Mouse (Mus musculus): ENCODE data around the gene Zbtb32. TPM values are rescaled to one million over a fixed set of nuclear protein-coding genes. Genes with fewer than 3 reads are reported as not detected.
A peak's percentile ranks its signal among the peaks of the same experiment; 100 is the strongest.

Zbtb32 gene
- polyA plus RNA-seq, 1 experiment = 10.2 TPM

DNA sequence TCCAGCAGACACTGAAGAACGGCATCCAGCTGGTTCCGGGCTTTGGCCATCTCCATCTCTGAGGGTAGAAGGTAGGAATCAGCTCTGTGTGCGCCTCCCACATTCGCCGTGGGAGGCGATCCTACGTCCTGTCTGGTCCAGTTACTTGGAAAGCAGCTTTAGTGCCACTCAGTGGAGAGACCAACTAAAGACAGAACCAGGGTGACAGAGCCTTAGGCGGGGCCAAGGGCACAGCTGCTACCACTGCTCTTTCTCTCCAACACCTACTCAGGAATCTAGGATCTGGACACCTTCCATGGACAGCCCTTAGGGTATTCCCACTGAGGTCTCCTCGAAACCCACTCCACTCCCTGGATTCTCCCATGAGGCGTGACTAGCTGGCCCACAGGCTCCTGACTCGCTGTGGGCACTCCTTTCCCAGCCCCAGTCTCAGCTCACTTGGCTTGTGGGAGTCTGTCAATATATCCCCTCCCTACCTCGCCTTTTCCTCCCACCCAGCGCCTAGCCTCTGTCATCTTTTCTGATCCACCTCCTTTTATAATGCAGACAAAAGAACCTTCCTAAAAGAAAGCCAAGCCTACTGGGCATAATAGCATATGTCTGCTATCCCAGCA lies 40.7 kb downstream of the Zbtb32 start:
- H3K36me3 ChIP-seq (ENCODE audit: control insufficient read depth, insufficient read depth, low read length) = peaks cover 19% of the 10 kb centered on the region
- no peak overlapping the region for H3K4me3 ChIP-seq (ENCODE audit: extremely low read depth, insufficient read depth, insufficient read length)

DNA sequence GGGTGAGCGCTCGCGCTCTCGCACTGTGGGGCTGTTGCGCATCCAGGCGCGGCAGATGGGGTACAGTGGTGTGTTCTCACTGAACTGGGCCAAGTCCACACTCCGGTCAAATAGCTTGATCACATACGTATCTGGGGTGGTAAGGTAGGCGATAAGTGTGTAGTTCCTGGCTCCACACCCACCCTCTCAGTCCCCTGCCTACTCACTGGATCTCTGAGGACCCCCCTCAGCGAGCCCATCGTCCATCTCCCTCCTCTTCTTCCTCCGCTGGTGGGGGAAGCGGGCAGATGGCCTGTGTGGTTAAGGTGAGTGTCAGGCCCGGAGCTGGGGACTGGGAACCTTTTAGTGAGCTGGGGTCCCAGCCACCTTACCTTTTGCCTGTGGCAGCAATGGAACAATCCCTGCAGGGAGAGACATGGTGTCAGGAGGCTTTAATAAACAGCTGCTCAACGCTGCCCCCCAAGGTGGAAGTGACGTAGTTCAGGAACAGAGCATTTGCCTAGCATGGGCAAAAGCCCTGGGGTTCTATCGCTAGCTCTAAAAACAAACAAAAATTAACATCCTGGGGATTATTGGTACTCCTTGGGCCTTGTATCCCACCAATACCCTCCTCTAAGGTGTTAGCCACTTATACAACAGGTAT lies 41.7 kb downstream of the Zbtb32 start:
- Histone ChIP-seq H3K27me3 (ENCODE audit: control insufficient read depth, insufficient read depth, low read length) (no peaks in the 10 kb centered on the region), H3K27ac (ENCODE audit: insufficient read depth, low read length) (no peak overlapping the region), H3K36me3 (ENCODE audit: control insufficient read depth, insufficient read depth, low read length) (peaks cover 19% of the 10 kb centered on the region), H3K4me1 (ENCODE audit: control insufficient read depth, insufficient read depth, insufficient read length) (peaks cover 9% of the 10 kb centered on the region), H3K4me3 (ENCODE audit: extremely low read depth, insufficient read depth, insufficient read length) (no peak overlapping the region)
- TF ChIP-seq CTCF (IDR thresholded peaks at IDR 0.05; ENCODE audit: extremely low read depth, insufficient read depth, insufficient read length, insufficient replicate concordance) (no peak), POLR2A (IDR thresholded peaks at IDR 0.05; ENCODE audit: low read depth, low read length) (no peak)
- 95% methylated on average over 18 of the region's 18 CpGs for WGBS
- no peak for DNase-seq (ENCODE audit: low read depth in 1 of 2, low spot score in 2 of 2)

More for the DNA sequence above, 40.7 kb downstream of the Zbtb32 start:
- Histone ChIP-seq H3K27ac (ENCODE audit: insufficient read depth, low read length) (no peak overlapping the region), H3K4me1 (ENCODE audit: control insufficient read depth, insufficient read depth, insufficient read length) (peaks cover 9% of the 10 kb centered on the region), H3K27me3 (ENCODE audit: control insufficient read depth, insufficient read depth, low read length) (no peaks in the 10 kb centered on the region)
- TF ChIP-seq POLR2A (IDR thresholded peaks at IDR 0.05; ENCODE audit: low read depth, low read length) (no peak), CTCF (IDR thresholded peaks at IDR 0.05; ENCODE audit: extremely low read depth, insufficient read depth, insufficient read length, insufficient replicate concordance) (no peak)
- 93% methylated on average over 13 of the region's 13 CpGs for WGBS
- DNase-seq (ENCODE audit: low read depth in 1 of 2, low spot score in 2 of 2) = no peak

DNA sequence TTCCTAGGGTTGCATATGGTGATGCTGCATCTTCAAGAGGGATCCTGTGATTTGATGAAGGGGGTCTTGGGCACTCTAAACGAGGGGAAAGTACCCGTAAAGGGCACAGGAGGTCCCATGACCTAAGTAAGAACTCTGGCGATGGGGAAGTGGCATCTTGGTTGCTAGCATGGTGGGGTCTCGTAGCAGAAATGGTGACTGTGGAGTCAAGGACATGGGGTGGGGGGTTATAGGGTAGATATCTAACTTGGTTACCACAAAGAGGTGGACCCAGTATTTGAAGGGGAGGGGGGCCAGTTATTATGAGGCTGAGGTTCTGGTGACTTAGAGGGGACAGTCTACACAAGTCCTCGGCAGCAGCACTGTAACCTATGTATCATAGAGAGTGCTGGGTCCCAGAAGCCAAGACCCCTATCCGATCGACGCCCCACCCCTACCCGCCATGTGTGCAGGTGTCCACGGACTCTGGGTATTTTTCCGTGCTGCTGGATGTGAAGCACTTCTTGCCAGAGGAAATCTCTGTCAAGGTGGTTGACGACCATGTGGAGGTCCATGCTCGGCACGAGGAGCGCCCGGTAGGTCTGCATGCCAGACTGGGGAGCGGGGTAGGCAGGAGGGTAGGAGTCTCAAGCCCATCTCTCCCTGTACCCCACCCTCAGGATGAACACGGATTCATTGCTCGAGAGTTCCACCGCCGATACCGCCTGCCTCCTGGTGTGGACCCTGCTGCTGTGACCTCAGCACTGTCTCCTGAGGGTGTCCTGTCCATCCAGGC lies 44.7 kb downstream of the Zbtb32 start:
- no peaks in the 10 kb centered on the region for H3K27me3 ChIP-seq (ENCODE audit: control insufficient read depth, insufficient read depth, low read length)
- TF ChIP-seq POLR2A (IDR thresholded peaks at IDR 0.05; ENCODE audit: low read depth, low read length) = no peak
- TF ChIP-seq CTCF (IDR thresholded peaks at IDR 0.05; ENCODE audit: extremely low read depth, insufficient read depth, insufficient read length, insufficient replicate concordance) = no peak
- no peak overlapping the region for H3K4me3 ChIP-seq (ENCODE audit: extremely low read depth, insufficient read depth, insufficient read length)
- peaks cover 19% of the 10 kb centered on the region for H3K36me3 ChIP-seq (ENCODE audit: control insufficient read depth, insufficient read depth, low read length)
- no peak overlapping the region for H3K27ac ChIP-seq (ENCODE audit: insufficient read depth, low read length)
- 84% methylated on average over 22 of the region's 22 CpGs for WGBS
- DNase-seq (ENCODE audit: low read depth in 1 of 2, low spot score in 2 of 2) = no peak
- H3K4me1 ChIP-seq (ENCODE audit: control insufficient read depth, insufficient read depth, insufficient read length) = peaks cover 9% of the 10 kb centered on the region

DNA sequence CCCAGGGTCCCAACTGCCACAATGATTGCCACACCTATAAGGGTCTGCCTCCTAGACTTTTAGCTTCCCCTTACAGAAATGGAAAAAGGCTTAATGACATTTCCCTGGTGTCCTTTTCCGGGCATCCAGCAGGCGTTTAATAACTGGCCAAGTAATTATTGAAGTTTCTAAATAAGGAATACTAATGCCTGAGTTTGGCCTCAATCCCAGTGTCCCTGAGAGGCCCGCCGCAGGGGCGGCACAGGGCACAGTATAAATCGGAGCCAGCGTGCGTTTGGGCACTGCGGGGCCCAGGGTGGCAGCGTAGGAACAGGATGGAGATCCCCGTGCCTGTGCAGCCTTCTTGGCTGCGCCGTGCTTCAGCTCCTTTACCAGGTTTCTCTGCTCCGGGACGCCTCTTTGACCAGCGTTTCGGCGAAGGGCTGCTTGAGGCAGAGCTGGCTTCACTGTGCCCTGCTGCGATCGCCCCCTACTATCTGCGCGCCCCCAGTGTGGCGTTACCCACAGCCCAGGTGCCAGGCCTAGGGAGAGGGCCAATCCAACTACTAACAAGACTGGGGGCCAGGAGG lies 45.6 kb downstream of the Zbtb32 start:
- Histone ChIP-seq H3K27me3 (ENCODE audit: control insufficient read depth, insufficient read depth, low read length) (no peaks in the 10 kb centered on the region), H3K27ac (ENCODE audit: insufficient read depth, low read length) (peak overlapping the region; percentile 81), H3K4me1 (ENCODE audit: control insufficient read depth, insufficient read depth, insufficient read length) (peaks cover 5% of the 10 kb centered on the region), H3K4me3 (ENCODE audit: extremely low read depth, insufficient read depth, insufficient read length) (peak overlapping the region; percentile 77), H3K36me3 (ENCODE audit: control insufficient read depth, insufficient read depth, low read length) (peaks cover 19% of the 10 kb centered on the region)
- no peak for TF ChIP-seq POLR2A (IDR thresholded peaks at IDR 0.05; ENCODE audit: low read depth, low read length)
- no peak for TF ChIP-seq CTCF (IDR thresholded peaks at IDR 0.05; ENCODE audit: extremely low read depth, insufficient read depth, insufficient read length, insufficient replicate concordance)
- no peak for DNase-seq (ENCODE audit: low read depth in 1 of 2, low spot score in 2 of 2)
- 6% methylated on average over 23 of the region's 23 CpGs for WGBS

DNA sequence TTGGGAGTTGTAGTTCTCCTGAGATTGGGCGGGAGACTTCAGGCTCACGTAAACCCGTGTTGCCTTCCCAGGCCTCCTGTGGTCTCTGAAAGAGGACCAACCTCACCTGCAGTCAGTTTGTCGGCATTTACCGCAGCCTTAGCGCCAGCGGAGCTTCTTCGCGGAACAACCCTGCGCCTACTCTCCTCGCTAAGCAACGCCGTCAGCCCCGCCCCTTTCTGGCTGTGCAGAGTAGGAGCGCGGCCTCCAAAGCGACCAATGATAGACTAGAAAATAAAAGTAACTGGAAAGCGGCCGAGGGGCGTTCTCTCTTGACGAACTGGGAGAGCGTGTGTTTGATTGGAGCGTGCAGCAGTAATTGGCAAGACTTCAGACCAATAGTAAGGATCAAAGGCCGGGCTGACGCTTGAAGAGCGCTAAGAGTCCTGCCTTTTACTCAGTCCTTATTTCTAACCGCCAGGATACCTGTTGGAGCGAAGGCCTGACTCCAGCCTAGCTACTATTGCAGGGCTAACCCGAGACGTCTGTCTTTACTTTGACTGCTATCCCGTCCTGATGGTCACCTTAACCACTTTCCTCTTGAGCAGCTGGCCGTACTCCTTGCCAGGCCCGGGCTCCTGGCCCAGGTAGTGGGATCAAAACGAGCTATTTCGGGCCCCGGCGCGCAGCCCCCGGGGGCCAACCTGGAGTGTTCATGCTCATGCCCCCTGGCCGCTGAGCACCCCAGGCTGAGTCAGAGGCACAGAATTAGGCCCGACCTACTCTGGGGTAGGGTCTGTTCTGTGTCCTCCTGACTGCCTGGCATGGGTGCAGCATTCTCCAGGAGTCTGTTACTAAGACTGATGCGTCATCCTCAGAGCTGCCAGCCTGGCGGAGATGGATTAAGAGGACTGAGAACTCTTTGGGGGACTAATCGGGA lies 46.3 kb downstream of the Zbtb32 start, which contains the start of the genes Hspb6 and Proser3:
TSS of gene Hspb6 (plus strand) at position 77 of the 919 bp plus-strand sequence.
TSS of gene Proser3 (minus strand) at position 198 of the 919 bp plus-strand sequence.
- WGBS = under 1% methylated on average over 44 of the region's 44 CpGs
- Histone ChIP-seq H3K36me3 (ENCODE audit: control insufficient read depth, insufficient read depth, low read length) (peaks cover 16% of the 10 kb centered on the region), H3K4me3 (ENCODE audit: extremely low read depth, insufficient read depth, insufficient read length) (peak within 1 kb of the TSS; percentile 87), H3K4me1 (ENCODE audit: control insufficient read depth, insufficient read depth, insufficient read length) (peaks cover 5% of the 10 kb centered on the region), H3K27ac (ENCODE audit: insufficient read depth, low read length) (peak within 1 kb of the TSS; percentile 99), H3K27me3 (ENCODE audit: control insufficient read depth, insufficient read depth, low read length) (no peaks in the 10 kb centered on the region)
- DNase-seq (ENCODE audit: low read depth in 1 of 2, low spot score in 2 of 2) = peak; percentile 94 to 97
- TF ChIP-seq CTCF (IDR thresholded peaks at IDR 0.05; ENCODE audit: extremely low read depth, insufficient read depth, insufficient read length, insufficient replicate concordance) (0 out of 2 replicates have a peak, but pooled peaks have one; percentile 5), POLR2A (IDR thresholded peaks at IDR 0.05; ENCODE audit: low read depth, low read length) (peak; percentile 54)

Measured in spleen, adult 2 months (tissue).